Mouse (Mus musculus) urinary bladder, adult 18-20 months (tissue): ENCODE data around the gene Rgma.

Source experiments
- DNase-seq, 2 experiments: peaks; one replicate each; pipeline ENCODE4 v3.0.0; 2022; ENCODE audit warnings: low spot score in 2 of 2, mixed read lengths in 2 of 2

The Rgma gene

GRCm38 (mm10) chr7:73375257-73376100, at the start of gene Rgma:
Rgma (plus strand) TSS chr7:73375509.
- peak; percentile 46 to 60 for DNase-seq

- no peak for DNase-seq
Measured at GRCm38 (mm10) chr7:73326236-73326635, 49.1 kb upstream of the Rgma start.

GRCm38 (mm10) chr7:73326680-73327079, 48.6 kb upstream of the Rgma start:
- no peak for DNase-seq

GRCm38 (mm10) chr7:73327193-73327592, 48.1 kb upstream of the Rgma start:
- DNase-seq: no peak

- no peak for DNase-seq
Measured at GRCm38 (mm10) chr7:73327652-73328051, 47.7 kb upstream of the Rgma start.

GRCm38 (mm10) chr7:73328653-73329207, 46.6 kb upstream of the Rgma start:
- DNase-seq: no peak

- no peak for DNase-seq
Measured at GRCm38 (mm10) chr7:73330754-73331153, 44.6 kb upstream of the Rgma start.

- no peak for DNase-seq
Measured at GRCm38 (mm10) chr7:73331645-73332044, 43.7 kb upstream of the Rgma start.

GRCm38 (mm10) chr7:73333398-73333988, 41.8 kb upstream of the Rgma start:
- DNase-seq: no peak

- no peak for DNase-seq
Measured at GRCm38 (mm10) chr7:73334883-73335282, 40.4 kb upstream of the Rgma start.

GRCm38 (mm10) chr7:73336380-73336779, 38.9 kb upstream of the Rgma start:
- no peak for DNase-seq

GRCm38 (mm10) chr7:73338353-73338752, 37.0 kb upstream of the Rgma start:
- DNase-seq: no peak

GRCm38 (mm10) chr7:73343852-73344251, 31.5 kb upstream of the Rgma start:
- no peak for DNase-seq

- DNase-seq: no peak
Measured at GRCm38 (mm10) chr7:73348585-73349124, 26.7 kb upstream of the Rgma start.

- no peak for DNase-seq
Measured at GRCm38 (mm10) chr7:73349158-73349557, 26.2 kb upstream of the Rgma start.

- no peak for DNase-seq
Measured at GRCm38 (mm10) chr7:73355229-73355628, 20.1 kb upstream of the Rgma start.

GRCm38 (mm10) chr7:73356901-73357300, 18.4 kb upstream of the Rgma start:
- no peak for DNase-seq

- DNase-seq: no peak
Measured at GRCm38 (mm10) chr7:73357626-73358025, 17.7 kb upstream of the Rgma start.

- no peak for DNase-seq
Measured at GRCm38 (mm10) chr7:73365511-73365910, 9.8 kb upstream of the Rgma start.

GRCm38 (mm10) chr7:73365965-73366364, 9.3 kb upstream of the Rgma start:
- DNase-seq: no peak

- DNase-seq: no peak
Measured at GRCm38 (mm10) chr7:73367681-73368464, 7.4 kb upstream of the Rgma start.

- no peak for DNase-seq
Measured at GRCm38 (mm10) chr7:73369992-73370391, 5.3 kb upstream of the Rgma start.
